Mouse (Mus musculus): ENCODE measurements around the gene Bax. TPM values are rescaled to one million over a fixed set of nuclear protein-coding genes. Genes with fewer than 3 reads are reported as not detected.

Bax gene
- total RNA-seq, 2 experiments from 2014 or later = 23.4 to 24.1 TPM

DNA sequence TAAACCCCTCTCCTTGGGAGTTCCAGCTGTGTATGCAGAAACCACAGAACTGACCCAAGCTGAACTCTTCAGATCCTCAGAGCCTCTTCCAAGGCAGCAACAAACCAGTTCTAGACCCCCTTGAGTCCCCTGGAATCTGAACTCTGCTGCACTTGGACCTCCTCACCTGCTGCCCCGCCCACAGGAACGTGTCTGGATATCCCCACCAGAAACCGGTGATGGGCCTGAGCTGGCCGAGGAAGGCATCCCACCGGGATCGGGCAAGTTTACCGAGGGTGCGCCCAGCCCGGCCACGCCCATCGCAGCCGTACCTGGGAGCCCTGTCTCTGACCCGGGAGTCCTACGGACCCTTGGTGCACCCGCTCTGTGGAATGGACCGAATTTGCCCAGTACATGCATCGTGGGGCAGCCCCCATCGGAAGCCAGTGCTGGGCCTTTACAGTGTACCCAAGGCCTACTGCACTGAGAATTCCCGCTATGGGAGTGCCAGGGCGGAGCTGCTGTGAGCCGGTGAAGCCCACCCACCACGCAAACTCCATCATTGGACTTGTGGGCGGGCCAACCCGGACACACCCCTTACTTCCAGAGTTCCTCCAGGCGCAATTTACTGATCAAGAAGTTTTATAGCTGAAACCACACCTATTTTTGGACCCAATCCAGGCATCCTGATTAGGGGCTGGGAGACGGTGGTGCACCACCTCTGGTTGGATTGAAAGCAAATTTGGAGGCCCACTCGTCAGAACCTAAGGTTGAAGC lies 46.7 kb downstream of the Bax start:
- DNase-seq = no peak

DNA sequence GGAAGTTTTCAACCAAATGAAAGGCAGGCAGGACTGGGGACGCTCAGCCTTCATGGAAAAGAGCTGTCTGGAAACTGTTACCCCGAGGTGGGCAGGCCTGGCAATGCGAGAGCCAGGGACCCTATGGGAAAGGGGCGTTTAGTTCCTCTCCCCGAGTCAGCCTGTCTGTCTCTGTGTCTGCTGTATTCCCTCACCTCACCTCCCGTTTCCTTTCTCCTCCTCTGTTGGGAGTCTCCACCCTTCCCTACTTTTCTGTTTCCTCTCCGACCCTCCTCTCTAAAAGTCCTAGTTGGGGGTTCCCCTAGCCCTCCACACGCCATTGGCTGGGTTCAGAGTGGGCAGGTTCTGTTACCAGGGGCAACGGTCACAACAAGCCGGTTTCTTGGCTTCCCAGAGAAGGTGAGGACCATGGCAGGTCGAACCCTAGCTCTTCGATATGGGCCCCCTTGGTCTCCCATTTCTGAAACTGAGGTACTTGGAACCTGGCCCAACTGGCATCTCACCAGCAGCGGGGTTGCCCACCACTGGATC lies 48.7 kb downstream of the Bax start:
- DNase-seq = no peak

DNA sequence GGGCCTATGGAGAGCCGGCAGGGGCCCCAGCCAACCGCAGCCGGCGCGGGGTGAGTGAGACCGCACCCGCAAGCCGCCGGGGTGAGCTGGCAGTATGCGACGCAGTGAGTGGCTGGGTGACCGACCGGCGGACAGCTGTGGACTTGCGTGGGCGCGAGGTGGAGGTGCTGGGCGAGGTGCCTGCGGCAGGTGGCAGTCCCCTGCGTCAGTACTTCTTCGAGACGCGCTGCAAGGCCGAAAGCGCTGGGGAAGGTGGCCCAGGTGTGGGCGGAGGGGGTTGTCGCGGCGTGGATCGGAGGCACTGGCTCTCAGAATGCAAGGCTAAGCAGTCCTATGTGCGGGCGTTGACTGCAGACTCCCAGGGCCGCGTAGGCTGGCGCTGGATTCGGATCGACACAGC lies 51.1 kb downstream of the Bax start:
- DNase-seq = no peak

DNA sequence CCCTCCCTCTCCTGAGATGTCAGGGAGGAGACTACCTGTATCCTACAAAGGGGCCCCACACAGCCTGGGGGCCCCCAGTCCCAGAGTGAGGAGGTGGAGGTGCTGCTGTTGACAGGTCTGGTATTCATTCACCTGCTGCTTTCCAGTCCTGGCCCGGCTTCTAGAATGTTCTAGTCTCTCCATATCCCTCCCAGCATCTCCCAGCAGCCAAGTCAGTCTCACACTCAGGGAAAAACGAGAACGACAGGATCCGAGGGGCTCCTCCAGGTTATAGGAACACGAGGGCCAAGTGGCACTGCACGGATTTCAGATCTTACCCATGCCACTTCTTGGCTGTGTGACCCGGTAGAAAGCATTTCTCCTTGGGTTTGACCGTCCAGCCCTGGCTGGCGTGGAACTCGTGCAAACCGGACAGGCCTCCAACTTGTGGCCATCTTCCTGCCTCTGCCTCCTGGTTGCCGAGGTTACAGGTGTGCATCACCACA lies 51.9 kb downstream of the Bax start:
- no peak for DNase-seq

DNA sequence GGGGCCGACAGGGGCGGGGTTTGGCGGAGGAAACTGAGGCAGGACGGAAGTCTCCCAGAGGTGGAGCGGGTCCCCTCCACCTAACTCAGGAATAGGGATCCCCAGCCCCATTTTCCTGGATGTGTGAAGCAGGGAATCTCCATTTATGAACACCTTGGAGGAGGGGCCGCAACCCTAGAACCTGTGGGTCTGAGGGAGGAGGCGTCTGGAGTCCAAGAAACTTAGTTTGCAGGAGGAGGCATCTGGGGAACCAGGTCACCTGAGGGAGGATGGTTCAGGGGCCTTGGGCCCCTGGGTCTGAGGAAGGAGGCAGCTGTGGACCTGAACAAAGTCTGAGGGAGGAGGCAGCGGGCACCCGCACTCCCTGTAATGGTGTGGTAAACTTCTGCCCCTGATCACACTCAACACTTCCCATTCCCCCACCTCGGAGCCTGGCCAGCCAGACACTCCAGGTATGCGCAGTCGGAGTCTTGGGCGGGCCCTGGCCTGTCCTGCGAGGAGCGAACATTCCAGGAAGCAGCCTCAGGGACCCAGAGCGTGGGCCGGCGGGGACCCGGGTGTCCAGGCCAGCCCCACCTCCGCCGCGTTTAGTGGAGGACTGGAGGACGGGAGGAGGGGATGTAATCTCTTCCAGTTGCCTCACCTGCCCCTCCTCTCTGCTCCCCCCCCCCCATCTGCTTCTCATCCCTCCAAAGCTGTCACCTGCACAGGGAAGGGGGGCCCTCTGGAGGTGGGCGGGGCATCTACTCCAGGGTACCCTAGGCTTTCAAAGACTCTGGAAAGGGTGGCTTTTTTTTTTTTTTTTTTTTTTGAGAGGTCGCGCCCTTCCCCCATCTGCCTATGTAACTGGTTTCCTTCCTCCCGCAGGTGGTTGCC lies 52.6 kb downstream of the Bax start:
- DNase-seq = no peak

DNA sequence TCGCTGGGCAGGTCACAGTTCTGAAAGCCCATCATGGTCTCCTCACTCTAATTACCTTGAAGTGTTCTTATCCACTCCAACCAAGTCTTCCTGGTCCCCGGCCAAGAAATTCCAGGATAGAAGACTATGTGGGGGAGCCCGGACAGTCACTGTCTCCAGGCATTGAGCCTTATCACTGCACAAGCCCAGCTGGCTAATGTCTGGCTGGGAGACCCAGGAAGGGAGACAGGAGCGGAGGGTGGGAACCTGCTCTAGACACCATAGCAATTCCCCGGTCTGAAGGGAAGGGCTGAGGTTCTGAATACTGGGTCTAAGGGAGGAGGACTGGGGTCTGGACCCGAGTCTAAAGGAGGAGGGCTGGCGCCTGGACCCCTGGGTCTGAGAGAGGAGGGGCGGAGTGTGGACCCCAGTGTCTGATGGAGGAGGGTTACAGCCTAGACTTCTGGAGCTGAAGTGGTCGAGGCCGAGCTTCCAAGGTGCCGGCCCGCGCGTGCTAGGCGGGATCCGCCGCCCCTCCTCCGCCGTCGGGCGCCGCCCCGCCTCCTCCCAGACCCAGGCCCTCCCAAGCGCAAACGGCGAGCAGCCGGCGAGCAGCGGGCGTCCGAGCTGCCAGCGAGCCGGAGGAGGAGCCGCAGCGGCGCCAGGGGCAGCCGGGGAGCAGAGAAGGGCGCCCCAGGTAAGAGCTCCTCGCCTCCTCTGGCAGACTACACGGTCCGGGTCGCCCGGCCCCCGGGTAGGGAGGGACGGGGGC lies 53.4 kb downstream of the Bax start, which contains the start of gene Ntf5:
TSS of gene Ntf5 (plus strand) at position 583 of the 751 bp plus-strand sequence.
- no peak for DNase-seq

DNA sequence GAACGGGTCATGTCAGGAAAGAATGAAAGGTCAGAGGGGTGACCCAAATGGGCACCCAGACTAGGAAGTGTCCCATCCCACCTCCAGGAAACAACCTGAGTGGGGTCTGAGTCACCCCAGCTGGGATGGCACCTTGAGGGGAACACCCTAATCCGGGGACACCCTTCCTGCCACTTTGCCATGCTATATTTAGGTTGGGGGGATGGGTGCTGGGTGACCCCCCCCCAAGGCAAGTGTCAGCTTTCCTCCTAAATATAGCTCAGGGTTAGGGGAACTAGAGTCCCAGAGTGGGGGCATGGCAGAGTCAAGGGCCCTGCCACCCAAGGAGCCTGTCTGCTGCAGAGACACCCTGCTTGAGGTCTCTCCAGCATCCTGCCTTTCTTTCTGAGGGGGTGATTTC lies 54.3 kb downstream of the Bax start:
- DNase-seq = no peak

Small RNA genes within 50 kb of the gene (microRNA-seq; reads per million reads assigned to microRNA genes)
- 0 to 0.27 reads per million in 2 experiments for gene Gm22133

Other genes with a start within 250 kb of the Bax start
- gene Cd37, start 227.8 kb downstream of the Bax start, total RNA-seq (2021) = 10 to 100 TPM in 1 of 2 experiments, 1 to 10 TPM in 1; 2.6 to 12.8 TPM
- not detected for gene Slc6a16, start 225.8 kb downstream of the Bax start, total RNA-seq (2021)
- not detected for gene Slc6a21, start 189.4 kb downstream of the Bax start, total RNA-seq (2021)
- gene Trpm4, start 133.1 kb downstream of the Bax start, total RNA-seq (2021) = 10 to 100 TPM; 20.0 to 27.9 TPM
- gene Hrc, start 131.6 kb downstream of the Bax start, total RNA-seq (2021) = 100 to 1,000 TPM; 954 to 975 TPM
- under 1 TPM in 1 of 2 experiments, not detected in 1; 0.33 TPM for gene Ppfia3, start 99.9 kb downstream of the Bax start, total RNA-seq (2021)
- gene Lin7b, start 96.3 kb downstream of the Bax start, total RNA-seq (2021) = 1 to 10 TPM; 1.7 to 2.3 TPM
- 10 to 100 TPM; 81.1 to 85.7 TPM for gene Snrnp70, start 71.2 kb downstream of the Bax start, total RNA-seq (2021)
- gene Kcna7, start 61.2 kb downstream of the Bax start, total RNA-seq (2021) = 1 to 10 TPM; 6.1 to 7.4 TPM
- under 1 TPM; 0.25 to 0.28 TPM for gene Ntf5, start 53.2 kb downstream of the Bax start, total RNA-seq (2021)
- gene Lhb, start 46.1 kb downstream of the Bax start, total RNA-seq (2021) = not detected
- gene Gys1, start 32.1 kb downstream of the Bax start, total RNA-seq (2021) = 100 to 1,000 TPM in 1 of 2 experiments, 10 to 100 TPM in 1; 99.2 to 105 TPM
- 10 to 100 TPM; 25.2 to 26.5 TPM for gene Ruvbl2, start 28.8 kb downstream of the Bax start, total RNA-seq (2021)
- 100 to 1,000 TPM; 287 to 382 TPM for gene Ftl1, start 7.0 kb downstream of the Bax start, total RNA-seq (2021)
- not detected for gene Tulp2, start 15.0 kb upstream of the Bax start, total RNA-seq (2021)
- 10 to 100 TPM in 1 of 2 experiments, 1 to 10 TPM in 1; 8.7 to 12.3 TPM for gene Gm45808, start 19.9 kb upstream of the Bax start, total RNA-seq (2021)
- gene Dhdh, start 21.9 kb upstream of the Bax start, total RNA-seq (2021) = 10 to 100 TPM in 1 of 2 experiments, 1 to 10 TPM in 1; 7.9 to 13.1 TPM
- gene Nucb1, start 43.5 kb upstream of the Bax start, total RNA-seq (2021) = 100 to 1,000 TPM; 129 to 143 TPM
- gene Ppp1r15a, start 59.4 kb upstream of the Bax start, total RNA-seq (2021) = 10 to 100 TPM; 31.6 to 33.7 TPM
- gene Plekha4, start 59.4 kb upstream of the Bax start, total RNA-seq (2021) = 1 to 10 TPM; 2.0 to 2.5 TPM
- gene Hsd17b14, start 88.0 kb upstream of the Bax start, total RNA-seq (2021) = under 1 TPM in 1 of 2 experiments, not detected in 1; 0.41 TPM
- gene Bcat2, start 103.3 kb upstream of the Bax start, total RNA-seq (2021) = 100 to 1,000 TPM; 225 to 264 TPM
- gene Fgf21, start 148.6 kb upstream of the Bax start, total RNA-seq (2021) = not detected
- gene Fut1, start 150.4 kb upstream of the Bax start, total RNA-seq (2021) = not detected
- gene Izumo1, start 154.9 kb upstream of the Bax start, total RNA-seq (2021) = under 1 TPM; 0.17 to 0.26 TPM
- gene Rasip1, start 160.6 kb upstream of the Bax start, total RNA-seq (2021) = 10 to 100 TPM; 21.6 to 26.8 TPM
- gene Mamstr, start 173.1 kb upstream of the Bax start, total RNA-seq (2021) = 1 to 10 TPM; 2.4 to 2.6 TPM
- gene Fut2, start 199.5 kb upstream of the Bax start, total RNA-seq (2021) = under 1 TPM; 0.42 to 0.46 TPM
- not detected for gene Ntn5, start 217.1 kb upstream of the Bax start, total RNA-seq (2021)
- under 1 TPM; 0.18 to 0.30 TPM for gene Sec1, start 227.5 kb upstream of the Bax start, total RNA-seq (2021)
- 1 to 10 TPM; 3.4 to 5.9 TPM for gene Car11, start 232.9 kb upstream of the Bax start, total RNA-seq (2021)
- 10 to 100 TPM; 12.1 to 15.0 TPM for gene Dbp, start 238.2 kb upstream of the Bax start, total RNA-seq (2021)
- gene Rpl18, start 248.6 kb upstream of the Bax start, total RNA-seq (2021) = 100 to 1,000 TPM; 574 to 615 TPM

Data from heart, adult 18-20 months (tissue).